Mouse (Mus musculus): ENCODE measurements around the gene Htr2c.

The Htr2c gene

GRCm38 (mm10) chrX:146962258-146962913, at the start of gene Htr2c:
Htr2c (plus strand) TSS chrX:146962513.
- no peak for DNase-seq

GRCm38 (mm10) chrX:146928251-146928650, 34.1 kb upstream of the Htr2c start:
- no peak for DNase-seq

DNA sequence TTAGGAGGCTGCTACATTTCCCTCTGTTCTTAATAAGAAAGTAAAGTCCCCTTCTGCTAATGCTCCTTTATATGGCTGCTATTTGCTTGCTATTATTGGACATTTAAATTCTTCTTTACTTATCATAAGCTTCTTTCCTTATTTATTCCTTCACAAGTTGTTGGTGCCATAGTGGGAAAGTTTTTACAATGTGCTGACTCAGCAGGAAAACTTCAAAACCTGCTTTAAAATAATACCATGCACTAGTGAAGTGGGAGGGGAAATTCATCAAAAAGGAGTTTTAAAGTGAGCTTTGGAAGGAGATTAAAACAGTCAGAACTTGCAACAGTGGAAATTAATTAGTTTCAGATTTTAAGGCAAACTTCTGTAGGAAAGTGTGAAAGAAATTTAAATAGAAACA, 26.0 kb upstream of the Htr2c start:
- no peak for DNase-seq

DNA sequence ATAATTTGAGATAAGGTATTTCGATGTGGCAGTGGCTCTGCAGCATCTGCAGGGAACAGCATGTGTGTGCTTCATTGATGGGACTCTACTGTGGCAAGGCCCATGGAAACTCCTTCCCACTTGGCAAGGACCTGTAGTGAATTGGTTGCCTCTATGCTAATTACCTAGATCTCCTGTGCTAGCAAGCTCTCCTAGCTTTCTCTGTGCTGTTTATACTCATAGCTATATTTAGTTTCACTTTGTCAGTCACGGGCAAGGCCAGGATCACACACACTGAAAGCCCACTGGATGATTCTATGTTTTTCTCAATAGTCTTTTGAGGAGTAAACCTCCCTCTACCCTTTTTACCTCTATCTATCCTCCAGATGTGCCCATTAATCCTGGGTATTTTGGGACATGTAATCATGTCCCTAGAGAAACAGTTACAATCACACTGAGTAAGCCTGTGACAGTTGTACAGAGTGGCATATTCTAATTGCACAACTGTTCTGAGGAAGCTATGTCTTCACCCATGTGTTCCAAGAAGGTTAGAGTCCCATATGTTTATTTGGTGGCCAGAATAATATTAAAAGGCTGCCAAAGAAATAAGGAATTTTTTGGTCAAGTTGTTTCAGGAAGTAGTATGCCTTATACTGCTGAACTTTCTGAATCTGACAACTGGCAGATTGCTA, 16.0 kb upstream of the Htr2c start:
- no peak for DNase-seq

DNA sequence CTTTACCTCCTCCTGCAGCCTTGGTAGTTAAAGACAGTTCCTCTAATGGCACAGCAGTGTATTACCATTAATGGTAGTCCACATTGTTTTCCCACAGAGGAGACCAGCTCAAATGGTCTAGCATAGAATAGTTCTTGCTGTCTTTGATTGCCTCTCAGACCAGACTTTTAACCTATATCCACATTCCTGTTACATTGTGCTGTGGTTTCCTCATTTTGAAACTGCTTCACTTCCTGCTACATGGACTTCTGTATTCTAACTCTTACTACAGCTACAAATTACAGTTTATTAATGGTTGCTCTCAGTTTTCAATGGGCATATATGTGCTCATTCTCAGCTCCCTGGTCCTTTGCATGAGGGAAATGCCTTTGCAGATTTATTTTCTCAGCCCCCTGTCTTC, 15.3 kb upstream of the Htr2c start:
- DNase-seq: no peak

GRCm38 (mm10) chrX:146958608-146959007, 3.7 kb upstream of the Htr2c start:
- no peak for DNase-seq

GRCm38 (mm10) chrX:146959960-146960359, 2.4 kb upstream of the Htr2c start:
- DNase-seq: no peak

DNA sequence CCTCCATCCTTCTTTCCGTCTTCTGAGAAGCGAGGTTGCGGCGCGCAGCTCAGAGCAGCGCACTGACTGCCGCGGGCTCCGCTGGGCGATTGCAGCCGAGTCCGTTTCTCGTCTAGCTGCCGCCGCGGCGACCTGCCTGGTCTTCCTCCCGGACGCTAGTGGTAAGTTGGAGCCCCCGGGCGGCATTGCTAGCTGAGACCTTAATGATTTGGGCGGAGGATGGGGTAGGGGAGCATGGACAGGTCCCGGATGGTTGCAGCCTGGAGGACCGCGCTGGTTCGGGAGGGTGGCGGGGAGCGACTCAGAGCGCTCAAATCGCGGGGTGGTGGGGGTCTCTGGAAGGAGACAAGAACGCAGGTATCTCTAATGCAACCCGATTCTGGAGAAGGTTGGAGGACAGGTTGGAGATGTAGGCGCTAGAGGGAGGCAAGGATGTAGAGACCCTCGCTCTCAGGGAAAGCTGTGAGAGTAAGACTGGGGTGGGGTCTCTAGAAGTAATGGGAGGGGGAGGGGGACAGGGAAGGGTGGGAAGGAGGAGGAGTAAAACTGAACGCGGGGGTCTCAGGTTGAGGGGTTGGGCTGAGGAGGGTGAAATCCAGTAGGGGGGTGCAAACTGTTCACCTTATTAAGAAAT, 718 bp downstream of the Htr2c start:
- no peak for DNase-seq

- DNase-seq: no peak
Measured at GRCm38 (mm10) chrX:146979931-146980330, 17.6 kb downstream of the Htr2c start.

DNA sequence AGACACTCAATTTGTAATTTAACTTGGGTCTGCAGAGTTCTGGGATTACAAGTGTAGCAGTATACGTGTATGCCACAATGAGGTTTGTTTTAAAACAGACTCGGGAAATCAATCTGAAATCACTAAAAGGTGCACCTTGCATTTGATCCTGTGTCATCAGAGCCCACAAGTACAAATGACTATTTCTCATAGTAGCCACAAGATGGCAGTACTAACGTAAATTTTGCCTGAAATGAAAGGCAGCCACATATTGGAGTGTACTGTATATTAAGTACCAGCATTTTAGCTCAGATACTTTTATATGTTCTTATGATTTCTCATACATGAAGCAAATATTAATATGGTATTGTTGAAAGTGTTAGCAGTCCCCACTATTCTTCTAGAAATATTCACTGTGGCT, 93.4 kb downstream of the Htr2c start:
- no peak for DNase-seq

DNA sequence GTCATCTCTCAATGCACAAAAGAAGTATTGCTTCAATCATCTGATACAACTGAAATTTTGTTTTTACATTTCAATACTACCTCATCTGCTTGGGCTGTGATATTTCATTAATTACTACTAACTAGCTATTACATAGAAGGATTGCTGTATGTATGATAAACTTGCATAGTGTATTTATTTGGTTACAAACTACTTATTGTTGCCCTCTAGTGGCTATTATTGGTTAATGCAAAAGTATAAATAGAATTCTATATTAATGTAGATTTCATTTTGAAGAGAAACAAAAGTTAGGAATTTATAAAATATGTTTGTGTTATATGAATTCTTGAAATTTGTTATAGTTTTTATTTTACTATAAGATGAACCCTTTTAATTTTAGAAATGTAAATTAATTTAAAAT, 109.3 kb downstream of the Htr2c start:
- no peak for DNase-seq

GRCm38 (mm10) chrX:147119155-147119554, 156.8 kb downstream of the Htr2c start:
- DNase-seq: no peak

GRCm38 (mm10) chrX:147215251-147215650, 252.9 kb downstream of the Htr2c start:
- no peak for DNase-seq

DNA sequence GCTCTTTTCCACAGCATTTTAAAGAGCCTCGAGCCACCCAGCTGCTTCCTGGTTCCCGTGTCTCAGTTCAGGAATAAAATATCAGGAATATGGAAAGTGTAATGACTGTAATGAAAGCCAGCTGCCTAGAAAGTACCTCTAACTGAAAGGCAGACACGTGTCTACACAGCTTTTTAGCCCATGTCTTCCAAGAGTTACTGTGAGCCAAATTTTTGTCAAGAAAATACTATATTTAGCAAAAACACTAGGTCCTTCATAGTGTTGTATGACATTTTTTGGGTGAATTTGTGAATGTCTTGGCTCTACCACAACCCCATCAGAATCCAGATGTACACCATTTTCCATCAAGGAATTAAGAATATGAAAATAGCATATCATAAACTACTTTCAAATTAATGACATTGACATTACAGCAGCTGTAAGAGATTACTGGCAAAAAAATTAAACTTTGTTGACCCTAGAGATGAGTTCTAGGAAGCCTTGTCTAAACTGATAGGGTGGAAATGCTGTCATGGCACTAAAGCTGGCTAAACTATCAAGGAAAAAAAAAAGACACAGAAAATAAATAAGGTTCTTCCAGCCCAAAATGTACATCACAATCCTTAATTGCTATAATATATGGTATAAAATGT, 255.2 kb downstream of the Htr2c start:
- no peak for DNase-seq

DNA sequence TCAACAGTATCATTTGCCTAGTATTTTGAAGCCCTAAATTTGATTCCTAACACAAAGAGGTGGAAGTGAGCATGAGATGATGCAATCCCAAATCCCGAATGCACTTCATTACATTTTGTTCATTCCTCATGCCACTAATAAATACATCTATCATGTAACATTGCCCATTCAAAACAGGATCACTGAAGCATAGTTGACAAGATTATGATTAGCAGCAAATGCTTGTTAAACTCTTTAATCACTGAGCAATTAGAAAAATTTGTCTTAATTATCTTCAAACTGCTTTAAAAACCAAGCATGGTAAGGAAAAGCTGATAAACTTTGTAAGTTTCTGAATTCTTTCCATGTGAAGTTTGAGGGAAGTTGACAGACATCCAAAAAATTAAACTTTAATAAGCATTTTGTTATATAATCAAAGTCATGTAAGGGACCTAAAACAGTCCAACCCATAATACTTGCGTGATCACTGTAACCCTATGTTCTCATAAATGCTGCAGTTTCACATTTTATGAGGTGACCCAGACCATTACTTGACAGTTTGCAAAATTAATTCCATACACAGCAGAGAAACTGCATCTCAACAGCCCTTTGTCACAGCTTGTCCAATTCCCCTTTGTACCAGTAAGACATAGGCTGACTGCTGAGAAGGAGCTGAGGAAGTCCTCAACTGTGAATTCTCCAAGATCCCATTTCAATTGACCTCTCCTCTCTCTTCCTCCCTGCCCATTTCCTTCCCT, 276.7 kb downstream of the Htr2c start:
- DNase-seq: no peak
